Comparison of ENCODE assay signal across 8 mouse cellular contexts in the genomic region with DNA sequence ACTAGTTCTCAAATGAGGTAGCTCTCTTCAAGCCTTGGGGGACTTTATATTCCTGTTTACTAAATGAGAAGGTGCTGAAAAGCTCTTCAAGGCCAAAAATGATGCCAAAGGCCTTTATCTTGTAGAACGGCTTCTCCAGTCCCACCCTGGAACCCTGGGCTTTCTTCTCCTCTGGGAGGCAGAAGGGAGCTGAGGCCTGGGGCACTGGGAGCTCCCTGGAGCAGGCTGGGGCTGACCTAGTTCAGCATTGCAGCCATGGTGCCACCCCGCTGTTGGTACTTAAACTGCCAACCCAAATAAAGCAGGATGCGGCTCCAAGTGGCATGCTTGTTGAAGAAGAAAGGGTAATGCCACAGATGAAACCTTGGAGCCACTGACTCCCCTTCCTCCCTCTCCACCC. TPM values are rescaled to one million over a fixed set of nuclear protein-coding genes. Genes with fewer than 3 reads are reported as not detected.
A peak's percentile ranks its signal among the peaks of the same experiment; 100 is the strongest.
DNase-seq lines count a peak whose midpoint lies in the region; ATAC-seq and TF ChIP-seq lines count a peak whose summit lies in the region.

No protein-coding gene starts in this region.

- ATAC-seq in heart, postnatal 0 days (ENCODE audit: insufficient read depth, low read depth), result no peak

- peak; percentile 22; the same call in 1 of the 2 replicates for TF ChIP-seq CTCF in gastrocnemius, adult 2 months (IDR thresholded peaks at IDR 0.05)
- no peak for TF ChIP-seq CTCF in testis, adult 2 months (IDR thresholded peaks at IDR 0.05; ENCODE audit: control insufficient read depth, insufficient read depth, insufficient replicate concordance, low read depth, low read length)
- peak; percentile 37 for TF ChIP-seq CTCF in heart, postnatal 0 days (IDR thresholded peaks at IDR 0.05; ENCODE audit: low read depth)

- H3K36me3 ChIP-seq in testis, adult 2 months (ENCODE audit: control insufficient read depth, insufficient read depth, low read length), result no peaks in the 10 kb centered on the region
- no peaks in the 10 kb centered on the region for H3K36me3 ChIP-seq in heart, postnatal 0 days (replicated peaks; ENCODE audit: control insufficient read depth, insufficient read depth, low read length)
- H3K36me3 ChIP-seq in midbrain, embryonic 10.5 days, result no peaks in the 10 kb centered on the region

- H3K27ac ChIP-seq in gastrocnemius, adult 2 months, result peak overlapping the region; percentile 97
- H3K27ac ChIP-seq in testis, adult 2 months (ENCODE audit: control insufficient read depth, insufficient read depth, low read depth, low read length), result no peak overlapping the region; the same call in 1 of the 2 replicates
- peak overlapping the region; percentile 96 for H3K27ac ChIP-seq in heart, postnatal 0 days (ENCODE audit: low read depth)
- no peak overlapping the region for H3K27ac ChIP-seq in midbrain, embryonic 10.5 days (replicated peaks)

- WGBS in heart, postnatal 0 days, result 27% methylated on average over 3 of the region's 3 CpGs
- WGBS in midbrain, embryonic 10.5 days, result 80% methylated on average over 3 of the region's 3 CpGs

- no peaks in the 10 kb centered on the region for H3K9me3 ChIP-seq in heart, postnatal 0 days (replicated peaks; ENCODE audit: control insufficient read depth, low read length)
- no peaks in the 10 kb centered on the region for H3K9me3 ChIP-seq in midbrain, embryonic 10.5 days (replicated peaks)

- no peak for TF ChIP-seq POLR2A in testis, adult 2 months (IDR thresholded peaks at IDR 0.05; ENCODE audit: control insufficient read depth, low read depth, low read length)

- peak overlapping the region; percentile 82 for H3K4me3 ChIP-seq in gastrocnemius, adult 2 months
- peak overlapping the region; percentile 88 for H3K4me3 ChIP-seq in testis, adult 2 months (ENCODE audit: control insufficient read depth, low read depth, low read length)
- peak overlapping the region; percentile 85 for H3K4me3 ChIP-seq in heart, postnatal 0 days (ENCODE audit: low read depth, low read length)
- H3K4me3 ChIP-seq in midbrain, embryonic 10.5 days, result peak overlapping the region; percentile 81

- intact Hi-C loops in gastrocnemius, adult 2 months (cut with DNase I), result loop anchor here (2.0 kb wide), 1 partner anchor 82 kb away; no protein-coding TSS in a partner anchor
- intact Hi-C loops in left cerebral cortex, postnatal 10 days (cut with DNase I), result no loop called here

- DNase-seq in gastrocnemius, adult 2 months, result peak; percentile 44
- no peak for DNase-seq in gastrocnemius, adult 18-20 months (ENCODE audit: low spot score)
- DNase-seq in testis, postnatal 10 days (ENCODE audit: low spot score), result no peak
- DNase-seq in heart, postnatal 0 days (ENCODE audit: low spot score), result no peak
- DNase-seq in midbrain, embryonic 10.5 days (ENCODE audit: low spot score), result no peak
- DNase-seq in layer of hippocampus, adult 9-11 months, result no peak
- no peak for DNase-seq in left cerebral cortex, postnatal 10 days (ENCODE audit: extremely low spot score in 1 of 2, low spot score in 2 of 2)

- peak overlapping the region; percentile 66 for H3K4me2 ChIP-seq in heart, postnatal 0 days (ENCODE audit: low read depth, low read length)

- H3K4me1 ChIP-seq in testis, adult 2 months (ENCODE audit: control insufficient read depth, insufficient read depth, low read length), result peaks cover 21% of the 10 kb centered on the region
- H3K4me1 ChIP-seq in heart, postnatal 0 days (ENCODE audit: control insufficient read depth, insufficient read depth), result peaks cover 60% of the 10 kb centered on the region
- peaks cover 44% of the 10 kb centered on the region for H3K4me1 ChIP-seq in midbrain, embryonic 10.5 days

- H3K27me3 ChIP-seq in testis, adult 2 months (ENCODE audit: control insufficient read depth, insufficient read depth, low read length), result no peaks in the 10 kb centered on the region
- no peaks in the 10 kb centered on the region for H3K27me3 ChIP-seq in heart, postnatal 0 days (ENCODE audit: control insufficient read depth, insufficient read depth, low read length)
- no peaks in the 10 kb centered on the region for H3K27me3 ChIP-seq in midbrain, embryonic 10.5 days (ENCODE audit: low read depth, poor library complexity, severe bottlenecking)

- no peak for TF ChIP-seq EP300 in heart, postnatal 0 days (IDR thresholded peaks at IDR 0.05; ENCODE audit: low read depth)

- peak overlapping the region; percentile 98 for H3K9ac ChIP-seq in heart, postnatal 0 days (replicated peaks; ENCODE audit: low read depth, low read length)

RNA-seq across cellular contexts. Expression of a gene that starts 1.5 kb away (rescaled TPM):
- 10 to 100 TPM; 77.2 to 95.0 TPM for total RNA-seq in gastrocnemius, adult 2 months (2021)
- total RNA-seq in gastrocnemius, adult 18-20 months (2021), result 10 to 100 TPM; 77.1 to 92.8 TPM
- polyA plus RNA-seq in testis, adult 2 months (2012; rRNA removed), result 37.9 and 41.4 TPM in 2 replicates
- 43.4 and 44.1 TPM in 2 replicates for total RNA-seq in heart, postnatal 0 days (2014; rRNA removed; ENCODE audit: low replicate concordance)
- 57.9 and 65.2 TPM in 2 replicates for polyA plus RNA-seq in heart, postnatal 0 days (2015; fragmentation: Nextera tagmentation; extraction: Ambion mirVana)
- polyA plus RNA-seq in midbrain, embryonic 10.5 days (2016; fragmentation: Nextera tagmentation; extraction: Ambion mirVana), result 17.3 and 19.2 TPM in 2 replicates
- 10 to 100 TPM; 43.3 to 44.4 TPM for total RNA-seq in left cerebral cortex, postnatal 10 days (2021)

Comparison
In these comparisons a context has a peak if more than half of its experiments do, and no peak if none do; other contexts are left out.
1. H3K27ac ChIP-seq: peak in gastrocnemius, adult 2 months (single experiment) and heart, postnatal 0 days (single experiment); none in testis, adult 2 months (single experiment) and midbrain, embryonic 10.5 days (single experiment).
2. Peak in every context shown above with its lines, with median percentiles within 50 percentile points of each other: H3K4me3 ChIP-seq.